ENCODE assay signal across 26 mouse cellular contexts in genomic region chr4:132116315-132116714, GRCm38 (mm10). TPM values are rescaled to one million over a fixed set of nuclear protein-coding genes. Genes with fewer than 3 reads are reported as not detected.
"Had no signal": no experiment of that assay in that cellular context is flagged by ENCODE, and none has a peak within 500 bp of the region (broad histone marks: within the 10 kb centered on the region; RNA-seq: fewer than 3 reads in every experiment).

No protein-coding gene starts in this region.

- DNase-seq: left cerebral cortex, postnatal 4 days; liver; liver, embryonic 13.5 days; liver, postnatal 0 days; lung, adult 18-20 months; lung, adult 2 months; lung, embryonic 14.5 days; lung, postnatal 10 days; lung, postnatal 36 days; lung, postnatal 4 days; midbrain, embryonic 14.5 days had no signal

- H3K27me3 ChIP-seq: midbrain, embryonic 15.5 days had no signal

- ATAC-seq: liver, embryonic 12.5 days; liver, postnatal 0 days; lung, postnatal 0 days; midbrain, embryonic 13.5 days; midbrain, embryonic 15.5 days; midbrain, embryonic 16.5 days had no signal

RNA-seq across cellular contexts. Expression of gene Oprd1, which starts 28.0 kb away (rescaled TPM):
- polyA plus RNA-seq: liver, adult 2 months; liver, embryonic 15.5 days; liver, postnatal 0 days; lung, postnatal 0 days; myocyte had no signal

RNA-seq across cellular contexts. Expression of gene Gm10300, which starts 41.8 kb away (rescaled TPM):
- polyA plus RNA-seq: limb, embryonic 10.5 days; limb, embryonic 11.5 days; limb, embryonic 13.5 days; midbrain, embryonic 10.5 days; midbrain, embryonic 11.5 days; midbrain, embryonic 13.5 days; midbrain, embryonic 14.5 days; midbrain, embryonic 15.5 days; midbrain, embryonic 16.5 days; neural tube, embryonic 11.5 days; neural tube, embryonic 12.5 days had no signal
